ENCODE assay signal across 18 mouse cellular contexts in the genomic region with DNA sequence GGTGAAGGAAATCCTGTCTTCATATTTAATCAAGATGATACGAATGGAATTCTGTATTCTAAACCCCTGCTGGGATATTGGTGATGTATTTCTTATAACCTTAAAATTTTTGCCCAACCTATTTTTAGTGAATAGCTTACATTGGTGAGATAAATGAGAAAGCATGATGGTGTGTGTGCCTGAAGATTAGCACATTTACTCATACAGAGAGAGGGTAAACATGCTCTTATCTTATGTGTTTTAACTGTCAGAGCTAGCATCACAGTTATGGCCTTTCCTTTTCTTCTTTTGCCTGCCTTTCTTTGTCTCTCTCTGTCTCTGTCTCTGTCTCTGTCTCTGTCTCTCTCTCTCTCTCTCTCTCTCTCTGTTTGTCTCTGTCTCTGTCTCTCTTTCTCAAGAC. TPM values are rescaled to one million over a fixed set of nuclear protein-coding genes. Genes with fewer than 3 reads are reported as not detected.
"Had no signal": no experiment of that assay in that cellular context is flagged by ENCODE, and none has a peak within 500 bp of the region (broad histone marks: within the 10 kb centered on the region; RNA-seq: fewer than 3 reads in every experiment).

No protein-coding gene starts in this region.

- DNase-seq: kidney, adult 11 months; kidney, postnatal 10 days; kidney, postnatal 4 days; layer of hippocampus, postnatal 36 days; lung, embryonic 14.5 days; lung, postnatal 10 days; lung, postnatal 4 days; right cerebral cortex, adult 18-20 months; right cerebral cortex, postnatal 25 days; thymus, postnatal 4 days had no signal

- ATAC-seq: midbrain, embryonic 16.5 days had no signal

- H3K4me3 ChIP-seq: layer of hippocampus, adult 2 months; limb, embryonic 15.5 days; megakaryocyte, embryonic 14.5 days; midbrain, embryonic 12.5 days; neural tube, embryonic 13.5 days had no signal

- H3K27ac ChIP-seq: layer of hippocampus, adult 2 months; limb, embryonic 15.5 days; midbrain, embryonic 12.5 days; neural tube, embryonic 13.5 days had no signal

- H3K27me3 ChIP-seq: megakaryocyte, embryonic 14.5 days had no signal

- H3K9ac ChIP-seq: limb, embryonic 15.5 days; lung, embryonic 14.5 days; midbrain, embryonic 12.5 days; neural tube, embryonic 13.5 days had no signal

- H3K4me1 ChIP-seq: limb, embryonic 15.5 days had no signal

- H3K36me3 ChIP-seq: limb, embryonic 15.5 days had no signal

- H3K9me3 ChIP-seq: limb, embryonic 15.5 days; megakaryocyte, embryonic 14.5 days; midbrain, embryonic 12.5 days; neural tube, embryonic 13.5 days had no signal

- H3K4me2 ChIP-seq: limb, embryonic 15.5 days; lung, embryonic 14.5 days; midbrain, embryonic 12.5 days; neural tube, embryonic 13.5 days had no signal

RNA-seq across cellular contexts. Expression of a gene that starts 12.0 kb away (rescaled TPM):
- polyA plus RNA-seq: kidney, embryonic 14.5 days; limb, embryonic 15.5 days; lung, embryonic 14.5 days; midbrain, embryonic 12.5 days; midbrain, embryonic 16.5 days; neural tube, embryonic 13.5 days; thymus, postnatal 0 days had no signal
